Mouse (Mus musculus): ENCODE results near the gene Vegfc. TPM values are rescaled to one million over a fixed set of nuclear protein-coding genes. Genes with fewer than 3 reads are reported as not detected.

The Vegfc gene
- total and polyA plus RNA-seq, 2 experiments from 2014 or later: 7.0 to 13.8 TPM

- TF ChIP-seq EP300 (IDR thresholded peaks at IDR 0.05; ENCODE audit: low read depth) (no peak), CTCF (IDR thresholded peaks at IDR 0.05; ENCODE audit: low read depth) (no peak)
- DNase-seq (ENCODE audit: low spot score) (no peak), ATAC-seq (ENCODE audit: insufficient read depth, low read depth) (no peak)
- no peaks in the 10 kb centered on the region for H3K4me1 ChIP-seq (ENCODE audit: control insufficient read depth, insufficient read depth)
- H3K27ac ChIP-seq (ENCODE audit: low read depth): no peak overlapping the region
- 85% methylated on average over 2 of the region's 2 CpGs for WGBS
- H3K9me3 ChIP-seq (replicated peaks; ENCODE audit: control insufficient read depth, low read length): peaks cover 3% of the 10 kb centered on the region; the same call in 1 of the 2 replicates
- H3K4me3 ChIP-seq (ENCODE audit: low read depth, low read length): no peak overlapping the region
- no peak overlapping the region for H3K9ac ChIP-seq (replicated peaks; ENCODE audit: low read depth, low read length)
- H3K27me3 ChIP-seq (ENCODE audit: control insufficient read depth, insufficient read depth, low read length): no peaks in the 10 kb centered on the region
- H3K36me3 ChIP-seq (replicated peaks; ENCODE audit: control insufficient read depth, insufficient read depth, low read length): peaks cover 22% of the 10 kb centered on the region
- no peak overlapping the region for H3K4me2 ChIP-seq (ENCODE audit: low read depth, low read length)
Observed at GRCm38 (mm10) chr8:54185336-54185735, 107.9 kb downstream of the Vegfc start.

GRCm38 (mm10) chr8:54185927-54186326 lies 108.5 kb downstream of the Vegfc start:
- ATAC-seq (ENCODE audit: insufficient read depth, low read depth) (no peak), DNase-seq (ENCODE audit: low spot score) (no peak)
- 92% methylated on average over 6 of the region's 6 CpGs for WGBS
- no peaks in the 10 kb centered on the region for H3K4me1 ChIP-seq (ENCODE audit: control insufficient read depth, insufficient read depth)
- no peak overlapping the region for H3K9ac ChIP-seq (replicated peaks; ENCODE audit: low read depth, low read length)
- H3K27ac ChIP-seq (ENCODE audit: low read depth): no peak overlapping the region
- peaks cover 3% of the 10 kb centered on the region; the same call in 1 of the 2 replicates for H3K9me3 ChIP-seq (replicated peaks; ENCODE audit: control insufficient read depth, low read length)
- no peak for TF ChIP-seq EP300 (IDR thresholded peaks at IDR 0.05; ENCODE audit: low read depth)
- TF ChIP-seq CTCF (IDR thresholded peaks at IDR 0.05; ENCODE audit: low read depth): no peak
- no peak overlapping the region for H3K4me3 ChIP-seq (ENCODE audit: low read depth, low read length)
- no peaks in the 10 kb centered on the region for H3K27me3 ChIP-seq (ENCODE audit: control insufficient read depth, insufficient read depth, low read length)
- H3K36me3 ChIP-seq (replicated peaks; ENCODE audit: control insufficient read depth, insufficient read depth, low read length): peaks cover 21% of the 10 kb centered on the region
- H3K4me2 ChIP-seq (ENCODE audit: low read depth, low read length): no peak overlapping the region

- DNase-seq (ENCODE audit: low spot score) (no peak), ATAC-seq (ENCODE audit: insufficient read depth, low read depth) (no peak)
- no peak overlapping the region for H3K4me2 ChIP-seq (ENCODE audit: low read depth, low read length)
- WGBS: 68% methylated on average over 2 of the region's 2 CpGs
- no peak overlapping the region for H3K9ac ChIP-seq (replicated peaks; ENCODE audit: low read depth, low read length)
- TF ChIP-seq EP300 (IDR thresholded peaks at IDR 0.05; ENCODE audit: low read depth) (no peak), CTCF (IDR thresholded peaks at IDR 0.05; ENCODE audit: low read depth) (no peak)
- H3K27ac ChIP-seq (ENCODE audit: low read depth): no peak overlapping the region
- no peaks in the 10 kb centered on the region for H3K27me3 ChIP-seq (ENCODE audit: control insufficient read depth, insufficient read depth, low read length)
- no peak overlapping the region for H3K4me3 ChIP-seq (ENCODE audit: low read depth, low read length)
- H3K4me1 ChIP-seq (ENCODE audit: control insufficient read depth, insufficient read depth): no peaks in the 10 kb centered on the region
- H3K36me3 ChIP-seq (replicated peaks; ENCODE audit: control insufficient read depth, insufficient read depth, low read length): no peaks in the 10 kb centered on the region
- no peaks in the 10 kb centered on the region for H3K9me3 ChIP-seq (replicated peaks; ENCODE audit: control insufficient read depth, low read length)
Observed at GRCm38 (mm10) chr8:54216250-54216649, 138.8 kb downstream of the Vegfc start.

- H3K9me3 ChIP-seq (replicated peaks; ENCODE audit: control insufficient read depth, low read length): no peaks in the 10 kb centered on the region
- TF ChIP-seq CTCF (IDR thresholded peaks at IDR 0.05; ENCODE audit: low read depth): no peak
- TF ChIP-seq EP300 (IDR thresholded peaks at IDR 0.05; ENCODE audit: low read depth): no peak
- H3K27me3 ChIP-seq (ENCODE audit: control insufficient read depth, insufficient read depth, low read length): no peaks in the 10 kb centered on the region
- ATAC-seq (ENCODE audit: insufficient read depth, low read depth) (no peak), DNase-seq (ENCODE audit: low spot score) (no peak)
- no peak overlapping the region for H3K9ac ChIP-seq (replicated peaks; ENCODE audit: low read depth, low read length)
- no peak overlapping the region for H3K27ac ChIP-seq (ENCODE audit: low read depth)
- WGBS: 22% methylated on average over 1 of the region's 1 CpGs
- H3K4me1 ChIP-seq (ENCODE audit: control insufficient read depth, insufficient read depth): no peaks in the 10 kb centered on the region
- H3K36me3 ChIP-seq (replicated peaks; ENCODE audit: control insufficient read depth, insufficient read depth, low read length): no peaks in the 10 kb centered on the region
- no peak overlapping the region for H3K4me2 ChIP-seq (ENCODE audit: low read depth, low read length)
- no peak overlapping the region for H3K4me3 ChIP-seq (ENCODE audit: low read depth, low read length)
Observed at GRCm38 (mm10) chr8:54228801-54229204, 151.4 kb downstream of the Vegfc start.

- no peaks in the 10 kb centered on the region for H3K9me3 ChIP-seq (replicated peaks; ENCODE audit: control insufficient read depth, low read length)
- DNase-seq (ENCODE audit: low spot score) (no peak), ATAC-seq (ENCODE audit: insufficient read depth, low read depth) (no peak)
- no peak overlapping the region for H3K4me3 ChIP-seq (ENCODE audit: low read depth, low read length)
- H3K27me3 ChIP-seq (ENCODE audit: control insufficient read depth, insufficient read depth, low read length): no peaks in the 10 kb centered on the region
- H3K9ac ChIP-seq (replicated peaks; ENCODE audit: low read depth, low read length): no peak overlapping the region
- no peak for TF ChIP-seq CTCF (IDR thresholded peaks at IDR 0.05; ENCODE audit: low read depth)
- TF ChIP-seq EP300 (IDR thresholded peaks at IDR 0.05; ENCODE audit: low read depth): no peak
- H3K4me2 ChIP-seq (ENCODE audit: low read depth, low read length): no peak overlapping the region
- WGBS: 95% methylated on average over 1 of the region's 1 CpGs
- H3K27ac ChIP-seq (ENCODE audit: low read depth): no peak overlapping the region
- H3K4me1 ChIP-seq (ENCODE audit: control insufficient read depth, insufficient read depth): no peaks in the 10 kb centered on the region
- H3K36me3 ChIP-seq (replicated peaks; ENCODE audit: control insufficient read depth, insufficient read depth, low read length): no peaks in the 10 kb centered on the region
Observed at GRCm38 (mm10) chr8:54230638-54231037, 153.2 kb downstream of the Vegfc start.

GRCm38 (mm10) chr8:54233316-54233715 lies 155.9 kb downstream of the Vegfc start:
- Histone ChIP-seq H3K4me3 (ENCODE audit: low read depth, low read length) (no peak overlapping the region), H3K4me1 (ENCODE audit: control insufficient read depth, insufficient read depth) (no peaks in the 10 kb centered on the region; the same call in 1 of the 2 replicates), H3K36me3 (replicated peaks; ENCODE audit: control insufficient read depth, insufficient read depth, low read length) (no peaks in the 10 kb centered on the region), H3K27ac (ENCODE audit: low read depth) (no peak overlapping the region), H3K27me3 (ENCODE audit: control insufficient read depth, insufficient read depth, low read length) (no peaks in the 10 kb centered on the region), H3K9ac (replicated peaks; ENCODE audit: low read depth, low read length) (no peak overlapping the region), H3K4me2 (ENCODE audit: low read depth, low read length) (no peak overlapping the region), H3K9me3 (replicated peaks; ENCODE audit: control insufficient read depth, low read length) (no peaks in the 10 kb centered on the region)
- no peak for TF ChIP-seq CTCF (IDR thresholded peaks at IDR 0.05; ENCODE audit: low read depth)
- TF ChIP-seq EP300 (IDR thresholded peaks at IDR 0.05; ENCODE audit: low read depth): no peak
- ATAC-seq (ENCODE audit: insufficient read depth, low read depth) (no peak), DNase-seq (ENCODE audit: low spot score) (no peak)
- 87% methylated on average over 6 of the region's 6 CpGs for whole genome bisulfite sequencing
